Mouse (Mus musculus): ENCODE results near the gene Rit1. TPM values are rescaled to one million over a fixed set of nuclear protein-coding genes. Genes with fewer than 3 reads are reported as not detected.
"Not testable (repeated sequence)": the region's sequence is repeated elsewhere in the genome, so short reads cannot be mapped to it uniquely, and the experiment has no call there.

Rit1 gene
- polyA plus RNA-seq, 1 experiment from 2014 or later: 33.8 TPM

GRCm38 (mm10) chr3:88689079-88689478, 27.6 kb upstream of the Rit1 start:
- Histone ChIP-seq H3K27me3 (ENCODE audit: control insufficient read depth, insufficient read depth, low read depth, low read length) (no peaks in the 10 kb centered on the region), H3K9ac (ENCODE audit: low read depth, low read length) (no peak overlapping the region), H3K9me3 (replicated peaks; ENCODE audit: control insufficient read depth, low read length) (no peaks in the 10 kb centered on the region), H3K4me1 (ENCODE audit: control insufficient read depth, low read depth, low read length) (peaks cover 11% of the 10 kb centered on the region), H3K27ac (ENCODE audit: low read length) (no peak overlapping the region), H3K4me2 (ENCODE audit: low read depth, low read length) (no peak overlapping the region), H3K36me3 (ENCODE audit: control insufficient read depth, insufficient read depth) (peaks cover 39% of the 10 kb centered on the region), H3K4me3 (ENCODE audit: low read depth, low read length) (no peak overlapping the region)
- 79% methylated on average over 5 of the region's 5 CpGs for whole genome bisulfite sequencing (ENCODE audit: insufficient replicate concordance)
- no peak for ATAC-seq (ENCODE audit: low read depth)

GRCm38 (mm10) chr3:88695545-88695944, 21.1 kb upstream of the Rit1 start:
- Histone ChIP-seq H3K9me3 (replicated peaks; ENCODE audit: control insufficient read depth, low read length) (no peaks in the 10 kb centered on the region), H3K4me2 (ENCODE audit: low read depth, low read length) (no peak overlapping the region), H3K27me3 (ENCODE audit: control insufficient read depth, insufficient read depth, low read depth, low read length) (no peaks in the 10 kb centered on the region), H3K4me1 (ENCODE audit: control insufficient read depth, low read depth, low read length) (no peaks in the 10 kb centered on the region), H3K36me3 (ENCODE audit: control insufficient read depth, insufficient read depth) (peaks cover 82% of the 10 kb centered on the region), H3K27ac (ENCODE audit: low read length) (no peak overlapping the region), H3K9ac (ENCODE audit: low read depth, low read length) (no peak overlapping the region), H3K4me3 (ENCODE audit: low read depth, low read length) (no peak overlapping the region)
- no peak for ATAC-seq (ENCODE audit: low read depth)

DNA sequence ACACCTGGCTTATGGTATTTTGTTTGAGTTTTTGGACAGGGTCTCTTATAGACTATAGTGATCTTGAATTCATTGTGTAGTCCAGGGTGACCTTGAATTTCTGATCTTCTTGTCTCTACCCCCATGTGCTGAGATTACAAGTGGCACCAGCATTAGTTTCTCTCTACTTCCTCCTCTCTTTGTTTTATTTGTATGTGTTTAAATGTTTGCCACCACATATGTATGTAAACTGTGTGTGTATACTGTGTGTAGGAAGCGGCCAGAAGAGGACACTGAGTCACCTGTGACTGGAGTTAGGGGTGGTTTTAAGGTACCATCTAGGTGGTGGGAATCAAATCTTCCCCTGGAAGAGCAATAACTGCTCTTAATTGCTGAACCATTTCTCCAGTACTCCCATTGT, 18.6 kb upstream of the Rit1 start:
- Histone ChIP-seq H3K27me3 (ENCODE audit: control insufficient read depth, insufficient read depth, low read depth, low read length) (no peaks in the 10 kb centered on the region), H3K9ac (ENCODE audit: low read depth, low read length) (no peak overlapping the region), H3K36me3 (ENCODE audit: control insufficient read depth, insufficient read depth) (peaks cover 86% of the 10 kb centered on the region), H3K4me3 (ENCODE audit: low read depth, low read length) (no peak overlapping the region), H3K4me1 (ENCODE audit: control insufficient read depth, low read depth, low read length) (no peaks in the 10 kb centered on the region), H3K9me3 (replicated peaks; ENCODE audit: control insufficient read depth, low read length) (no peaks in the 10 kb centered on the region), H3K4me2 (ENCODE audit: low read depth, low read length) (no peak overlapping the region), H3K27ac (ENCODE audit: low read length) (no peak overlapping the region)
- WGBS (ENCODE audit: insufficient replicate concordance): 83% methylated on average over 1 of the region's 1 CpGs
- ATAC-seq (ENCODE audit: low read depth): no peak

- Histone ChIP-seq H3K27ac (ENCODE audit: low read length) (no peak overlapping the region), H3K36me3 (ENCODE audit: control insufficient read depth, insufficient read depth) (peaks cover 82% of the 10 kb centered on the region), H3K27me3 (ENCODE audit: control insufficient read depth, insufficient read depth, low read depth, low read length) (no peaks in the 10 kb centered on the region), H3K9ac (ENCODE audit: low read depth, low read length) (no peak overlapping the region), H3K4me2 (ENCODE audit: low read depth, low read length) (no peak overlapping the region), H3K4me1 (ENCODE audit: control insufficient read depth, low read depth, low read length) (no peaks in the 10 kb centered on the region), H3K4me3 (ENCODE audit: low read depth, low read length) (no peak overlapping the region), H3K9me3 (replicated peaks; ENCODE audit: control insufficient read depth, low read length) (no peaks in the 10 kb centered on the region)
- no peak for ATAC-seq (ENCODE audit: low read depth)
- 80% methylated on average over 6 of the region's 6 CpGs for WGBS (ENCODE audit: insufficient replicate concordance)
Observed at GRCm38 (mm10) chr3:88698834-88699233, 17.8 kb upstream of the Rit1 start.

- Histone ChIP-seq H3K27me3 (ENCODE audit: control insufficient read depth, insufficient read depth, low read depth, low read length) (no peaks in the 10 kb centered on the region), H3K36me3 (ENCODE audit: control insufficient read depth, insufficient read depth) (peaks cover 77% of the 10 kb centered on the region), H3K4me2 (ENCODE audit: low read depth, low read length) (no peak overlapping the region), H3K27ac (ENCODE audit: low read length) (no peak overlapping the region), H3K4me3 (ENCODE audit: low read depth, low read length) (no peak overlapping the region), H3K9ac (ENCODE audit: low read depth, low read length) (no peak overlapping the region), H3K4me1 (ENCODE audit: control insufficient read depth, low read depth, low read length) (no peaks in the 10 kb centered on the region), H3K9me3 (replicated peaks; ENCODE audit: control insufficient read depth, low read length) (no peaks in the 10 kb centered on the region)
- ATAC-seq (ENCODE audit: low read depth): no peak
- WGBS (ENCODE audit: insufficient replicate concordance): 89% methylated on average over 3 of the region's 3 CpGs
Observed at GRCm38 (mm10) chr3:88700247-88700646, 16.4 kb upstream of the Rit1 start.

DNA sequence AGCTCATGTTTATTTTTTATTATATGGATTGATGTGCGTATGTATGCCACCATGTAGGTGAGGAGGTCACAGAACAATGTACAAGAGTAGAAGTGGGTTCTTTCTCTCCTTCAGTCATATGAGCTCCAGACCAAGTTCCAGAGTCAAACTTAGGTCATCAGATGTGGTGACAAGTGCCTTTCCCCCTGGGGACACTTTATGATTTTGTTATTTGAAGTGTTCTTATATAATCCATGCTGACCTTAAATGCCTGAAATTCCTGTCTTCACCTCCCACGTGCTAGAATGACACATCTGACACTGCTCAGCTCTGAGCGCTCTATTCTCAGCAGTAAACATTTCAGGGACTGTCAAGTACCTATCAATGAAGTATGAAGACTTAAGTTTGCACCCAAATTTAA, 15.4 kb upstream of the Rit1 start:
- H3K4me1 ChIP-seq (ENCODE audit: control insufficient read depth, low read depth, low read length): no peaks in the 10 kb centered on the region
- no peak overlapping the region for H3K27ac ChIP-seq (ENCODE audit: low read length)
- H3K9ac ChIP-seq (ENCODE audit: low read depth, low read length): no peak overlapping the region
- no peak overlapping the region for H3K4me3 ChIP-seq (ENCODE audit: low read depth, low read length)
- no peak overlapping the region for H3K4me2 ChIP-seq (ENCODE audit: low read depth, low read length)
- H3K36me3 ChIP-seq (ENCODE audit: control insufficient read depth, insufficient read depth): peaks cover 70% of the 10 kb centered on the region
- no peak for ATAC-seq (ENCODE audit: low read depth)
- no peaks in the 10 kb centered on the region for H3K9me3 ChIP-seq (replicated peaks; ENCODE audit: control insufficient read depth, low read length)
- 80% methylated on average over 3 of the region's 3 CpGs for WGBS (ENCODE audit: insufficient replicate concordance)
- H3K27me3 ChIP-seq (ENCODE audit: control insufficient read depth, insufficient read depth, low read depth, low read length): no peaks in the 10 kb centered on the region

- no peak overlapping the region for H3K9ac ChIP-seq (ENCODE audit: low read depth, low read length)
- H3K27ac ChIP-seq (ENCODE audit: low read length): no peak overlapping the region
- 80% methylated on average over 4 of the region's 4 CpGs for WGBS (ENCODE audit: insufficient replicate concordance)
- no peak for ATAC-seq (ENCODE audit: low read depth)
- peaks cover 10% of the 10 kb centered on the region for H3K4me1 ChIP-seq (ENCODE audit: control insufficient read depth, low read depth, low read length)
- peaks cover 37% of the 10 kb centered on the region for H3K36me3 ChIP-seq (ENCODE audit: control insufficient read depth, insufficient read depth)
- no peaks in the 10 kb centered on the region for H3K9me3 ChIP-seq (replicated peaks; ENCODE audit: control insufficient read depth, low read length)
- no peak overlapping the region for H3K4me3 ChIP-seq (ENCODE audit: low read depth, low read length)
- no peak overlapping the region for H3K4me2 ChIP-seq (ENCODE audit: low read depth, low read length)
- no peaks in the 10 kb centered on the region for H3K27me3 ChIP-seq (ENCODE audit: control insufficient read depth, insufficient read depth, low read depth, low read length)
Observed at GRCm38 (mm10) chr3:88713709-88714108, 2.9 kb upstream of the Rit1 start.

DNA sequence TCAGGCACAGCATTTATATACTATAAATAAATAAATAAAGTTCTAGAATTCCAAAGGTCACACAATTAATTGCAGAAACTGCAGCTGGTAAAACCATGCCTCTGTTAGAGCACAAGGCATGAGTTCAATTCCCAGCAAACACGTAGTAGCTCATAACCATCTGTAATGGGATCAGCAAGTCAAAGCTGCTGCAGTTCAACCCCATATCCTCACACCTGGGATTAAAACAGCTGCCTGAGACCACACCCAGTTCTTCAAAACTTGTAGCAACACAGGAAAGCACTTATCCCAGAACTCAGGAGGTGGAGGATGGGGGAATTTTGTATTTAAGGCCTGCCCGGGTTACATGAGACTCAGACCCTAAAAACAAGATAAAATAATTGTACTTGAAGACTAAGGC, 1.9 kb upstream of the Rit1 start:
- WGBS (ENCODE audit: insufficient replicate concordance): 74% methylated on average over 2 of the region's 2 CpGs
- Histone ChIP-seq H3K4me3 (ENCODE audit: low read depth, low read length) (no peak overlapping the region), H3K4me2 (ENCODE audit: low read depth, low read length) (no peak overlapping the region), H3K27ac (ENCODE audit: low read length) (no peak overlapping the region), H3K9ac (ENCODE audit: low read depth, low read length) (no peak overlapping the region), H3K27me3 (ENCODE audit: control insufficient read depth, insufficient read depth, low read depth, low read length) (no peaks in the 10 kb centered on the region), H3K36me3 (ENCODE audit: control insufficient read depth, insufficient read depth) (peaks cover 31% of the 10 kb centered on the region), H3K4me1 (ENCODE audit: control insufficient read depth, low read depth, low read length) (peaks cover 20% of the 10 kb centered on the region), H3K9me3 (replicated peaks; ENCODE audit: control insufficient read depth, low read length) (no peaks in the 10 kb centered on the region)
- no peak for ATAC-seq (ENCODE audit: low read depth)

DNA sequence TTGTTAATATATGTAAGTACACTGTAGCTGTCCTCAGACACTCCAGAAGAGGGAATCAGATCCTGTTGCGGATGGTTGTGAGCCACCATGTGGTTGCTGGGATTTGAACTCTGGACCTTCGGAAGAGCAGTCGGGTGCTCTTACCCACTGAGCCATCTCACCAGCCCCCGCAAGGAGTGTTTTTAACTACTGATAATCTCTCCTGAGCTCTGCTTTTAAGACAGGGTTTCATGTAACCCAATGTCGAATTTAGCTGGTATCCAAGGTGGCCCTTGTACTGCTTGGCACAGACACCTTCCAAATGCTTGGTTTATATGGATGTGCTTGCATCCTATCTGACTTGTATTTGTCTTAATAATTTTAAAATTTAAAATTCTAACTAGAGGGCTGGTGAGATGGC, 922 bp upstream of the Rit1 start:
- 67% methylated on average over 5 of the region's 5 CpGs for WGBS (ENCODE audit: insufficient replicate concordance)
- not testable (repeated sequence) for H3K4me2 ChIP-seq (ENCODE audit: low read depth, low read length); H3K4me3 ChIP-seq (ENCODE audit: low read depth, low read length); H3K27ac ChIP-seq (ENCODE audit: low read length); H3K27me3 ChIP-seq (ENCODE audit: control insufficient read depth, insufficient read depth, low read depth, low read length); H3K9me3 ChIP-seq (replicated peaks; ENCODE audit: control insufficient read depth, low read length); ATAC-seq (ENCODE audit: low read depth); H3K9ac ChIP-seq (ENCODE audit: low read depth, low read length)
- Histone ChIP-seq H3K4me1 (ENCODE audit: control insufficient read depth, low read depth, low read length) (peaks cover 21% of the 10 kb centered on the region), H3K36me3 (ENCODE audit: control insufficient read depth, insufficient read depth) (peaks cover 29% of the 10 kb centered on the region)
